ENCODE assay signal across 8 mouse cellular contexts in the genomic region with DNA sequence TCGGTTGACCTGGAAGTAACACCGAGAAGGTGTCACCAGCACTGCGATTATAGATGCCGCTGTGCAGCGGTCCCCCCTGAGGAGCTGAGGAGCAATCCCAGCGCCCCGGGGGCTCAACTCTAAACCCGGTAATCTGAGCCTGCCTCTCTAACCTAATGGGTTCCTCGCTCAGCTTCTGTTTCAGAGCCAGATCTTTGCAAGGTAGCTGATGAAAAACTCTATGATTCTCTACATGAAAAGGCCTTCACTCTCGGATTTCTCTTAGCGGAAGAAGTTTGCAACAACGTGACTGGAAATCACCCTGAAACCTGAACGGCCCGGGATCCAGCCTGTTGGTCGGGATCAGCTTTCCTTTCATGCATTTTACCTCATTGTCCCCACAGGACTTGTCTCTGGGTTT. TPM values are rescaled to one million over a fixed set of nuclear protein-coding genes. Genes with fewer than 3 reads are reported as not detected.
DNase-seq lines count a peak whose midpoint lies in the region; ATAC-seq lines count a peak whose summit lies in the region.

No protein-coding gene starts in this region.

- H3K9ac ChIP-seq in lung, embryonic 15.5 days, result 0 out of 2 replicates have a peak overlapping the region, but pooled peaks have one; percentile 1
- H3K9ac ChIP-seq in embryonic facial prominence, embryonic 13.5 days, result peak overlapping the region; percentile 75; the same call in 1 of the 2 replicates
- H3K9ac ChIP-seq in limb, embryonic 11.5 days (ENCODE audit: low read length), result no peak overlapping the region

- WGBS in lung, embryonic 15.5 days, result 5% methylated on average over 15 of the region's 15 CpGs
- WGBS in embryonic facial prominence, embryonic 13.5 days, result 2% methylated on average over 15 of the region's 15 CpGs
- 0% methylated on average over 15 of the region's 15 CpGs for WGBS in limb, embryonic 11.5 days

- no peaks in the 10 kb centered on the region for H3K36me3 ChIP-seq in lung, embryonic 15.5 days
- H3K36me3 ChIP-seq in embryonic facial prominence, embryonic 13.5 days, result no peaks in the 10 kb centered on the region
- no peaks in the 10 kb centered on the region for H3K36me3 ChIP-seq in limb, embryonic 11.5 days (ENCODE audit: control insufficient read depth, insufficient read depth, low read length)

- DNase-seq in lung, postnatal 10 days, result no peak
- peak; percentile 55 for DNase-seq in limb, embryonic 11.5 days (ENCODE audit: low spot score)
- DNase-seq in retina, embryonic 14.5 days (ENCODE audit: low spot score), result peak; percentile 44
- DNase-seq in layer of hippocampus, postnatal 36 days, result no peak
- no peak for DNase-seq in cerebellum, postnatal 25 days
- no peak for DNase-seq in cerebellum, adult 18-20 months

- H3K4me1 ChIP-seq in lung, embryonic 15.5 days, result peaks cover 33% of the 10 kb centered on the region
- H3K4me1 ChIP-seq in embryonic facial prominence, embryonic 13.5 days, result peaks cover 50% of the 10 kb centered on the region
- peaks cover 22% of the 10 kb centered on the region for H3K4me1 ChIP-seq in limb, embryonic 11.5 days (ENCODE audit: control insufficient read depth, insufficient read depth, low read length)

- H3K4me3 ChIP-seq in lung, embryonic 15.5 days, result peak overlapping the region; percentile 71; the same call in 1 of the 2 replicates
- H3K4me3 ChIP-seq in embryonic facial prominence, embryonic 13.5 days, result peak overlapping the region; percentile 67
- H3K4me3 ChIP-seq in limb, embryonic 11.5 days (ENCODE audit: low read depth, low read length), result peak overlapping the region; percentile 58; the same call in 1 of the 2 replicates

- H3K27me3 ChIP-seq in lung, embryonic 15.5 days, result peaks cover 38% of the 10 kb centered on the region
- peaks cover 5% of the 10 kb centered on the region; the same call in 1 of the 2 replicates for H3K27me3 ChIP-seq in embryonic facial prominence, embryonic 13.5 days
- 0 out of 2 replicates have a peak, but pooled peaks cover 6% of the 10 kb centered on the region for H3K27me3 ChIP-seq in limb, embryonic 11.5 days (ENCODE audit: control insufficient read depth, insufficient read depth, low read length)

- peak overlapping the region; percentile 93 for H3K4me2 ChIP-seq in lung, embryonic 15.5 days
- peak overlapping the region; percentile 84 for H3K4me2 ChIP-seq in embryonic facial prominence, embryonic 13.5 days
- H3K4me2 ChIP-seq in limb, embryonic 11.5 days (ENCODE audit: low read depth, severe bottlenecking), result peak overlapping the region; percentile 90

- H3K9me3 ChIP-seq in lung, embryonic 15.5 days, result no peaks in the 10 kb centered on the region
- H3K9me3 ChIP-seq in embryonic facial prominence, embryonic 13.5 days, result no peaks in the 10 kb centered on the region
- H3K9me3 ChIP-seq in limb, embryonic 11.5 days (ENCODE audit: control insufficient read depth, low read length), result no peaks in the 10 kb centered on the region

- H3K27ac ChIP-seq in lung, embryonic 15.5 days, result no peak overlapping the region
- peak overlapping the region; percentile 86 for H3K27ac ChIP-seq in embryonic facial prominence, embryonic 13.5 days
- H3K27ac ChIP-seq in limb, embryonic 11.5 days (replicated peaks; ENCODE audit: low read depth, low read length), result no peak overlapping the region

- ATAC-seq in lung, embryonic 15.5 days (ENCODE audit: borderline replicate concordance, extremely low read depth, low FRiP score, low TSS enrichment), result no peak
- no peak for ATAC-seq in embryonic facial prominence, embryonic 13.5 days (ENCODE audit: insufficient number of reproducible peaks, insufficient read depth, low FRiP score, low TSS enrichment, low read depth)
- no peak for ATAC-seq in limb, embryonic 11.5 days (ENCODE audit: insufficient number of reproducible peaks, low FRiP score, low TSS enrichment, low read depth)

RNA-seq across cellular contexts. Expression of gene Tubb2b, which starts 2.0 kb away (rescaled TPM):
- 18.0 and 19.7 TPM in 2 replicates for polyA plus RNA-seq in lung, embryonic 15.5 days (2015; fragmentation: Nextera tagmentation; extraction: Ambion mirVana)
- polyA plus RNA-seq in embryonic facial prominence, embryonic 13.5 days (2015; fragmentation: Nextera tagmentation; extraction: Ambion mirVana), result 45.6 and 46.3 TPM in 2 replicates
- polyA plus RNA-seq in limb, embryonic 11.5 days (2014; fragmentation: Nextera tagmentation; extraction: Ambion mirVana), result 22.1 and 24.4 TPM in 2 replicates
- total RNA-seq in layer of hippocampus, postnatal 36 days (2021), result 100 to 1,000 TPM; 255 to 264 TPM

RNA-seq across cellular contexts. Expression of gene Psmg4, which starts 30.5 kb away (rescaled TPM):
- polyA plus RNA-seq in lung, embryonic 15.5 days (2015; fragmentation: Nextera tagmentation; extraction: Ambion mirVana), result 64.3 and 72.7 TPM in 2 replicates
- 104 and 111 TPM in 2 replicates for polyA plus RNA-seq in embryonic facial prominence, embryonic 13.5 days (2015; fragmentation: Nextera tagmentation; extraction: Ambion mirVana)
- polyA plus RNA-seq in limb, embryonic 11.5 days (2014; fragmentation: Nextera tagmentation; extraction: Ambion mirVana), result 88.2 and 95.1 TPM in 2 replicates
- 10 to 100 TPM; 25.1 TPM for total RNA-seq in layer of hippocampus, postnatal 36 days (2021)

RNA-seq across cellular contexts. Expression of gene Tubb2a, which starts 54.5 kb away (rescaled TPM):
- 180 and 197 TPM in 2 replicates for polyA plus RNA-seq in lung, embryonic 15.5 days (2015; fragmentation: Nextera tagmentation; extraction: Ambion mirVana)
- 133 and 136 TPM in 2 replicates for polyA plus RNA-seq in embryonic facial prominence, embryonic 13.5 days (2015; fragmentation: Nextera tagmentation; extraction: Ambion mirVana)
- polyA plus RNA-seq in limb, embryonic 11.5 days (2014; fragmentation: Nextera tagmentation; extraction: Ambion mirVana), result 49.1 and 49.9 TPM in 2 replicates
- 1,000 to 10,000 TPM; 1,112 to 1,144 TPM for total RNA-seq in layer of hippocampus, postnatal 36 days (2021)

Comparison
In these comparisons a context has a peak if more than half of its experiments do, and no peak if none do; other contexts are left out.
1. DNase-seq: peak in limb, embryonic 11.5 days (single experiment) and retina, embryonic 14.5 days (single experiment); none in lung, postnatal 10 days (single experiment), layer of hippocampus, postnatal 36 days (0 of 2), cerebellum, postnatal 25 days (0 of 2) and cerebellum, adult 18-20 months (0 of 2).
2. Peak in every context shown above with its lines, with median percentiles within 50 percentile points of each other: H3K4me2 ChIP-seq and H3K4me3 ChIP-seq.